12 mouse cellular contexts compared by ENCODE assay signal in the genomic region with DNA sequence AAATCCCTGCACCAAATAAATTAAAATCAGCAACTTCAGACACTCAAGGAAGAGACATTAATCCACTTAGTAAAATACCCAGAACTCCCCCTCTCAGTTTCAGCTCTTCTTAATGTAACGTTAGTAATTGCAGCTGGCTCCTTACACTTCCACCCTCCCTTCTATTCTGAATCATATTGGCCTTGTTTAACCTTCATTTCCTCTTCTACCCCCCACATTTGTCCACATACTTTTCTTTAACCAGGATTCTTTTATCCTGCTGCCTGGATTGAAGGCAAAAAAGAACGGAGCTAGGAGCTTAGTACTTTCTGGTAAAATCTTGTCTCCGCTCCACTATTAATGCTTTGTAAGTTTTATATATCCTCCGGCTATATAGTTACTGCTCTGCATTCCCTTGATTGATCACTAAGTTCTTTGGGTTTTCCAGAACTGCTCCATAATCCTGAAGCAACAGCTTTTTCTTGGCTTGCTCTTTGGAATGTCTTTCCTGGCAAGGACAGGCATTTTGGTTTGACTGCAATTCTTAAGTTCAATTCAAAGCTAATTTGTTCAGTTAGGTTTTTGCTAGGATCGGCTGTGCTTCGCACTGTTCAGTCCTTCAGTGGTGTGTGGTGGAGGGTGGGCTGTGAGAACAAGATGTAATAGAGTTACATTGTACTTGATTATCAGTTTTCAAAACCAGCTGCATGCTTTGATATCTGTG.
A peak's percentile ranks its signal among the peaks of the same experiment; 100 is the strongest.
DNase-seq lines count a peak whose midpoint lies in the region; ATAC-seq and TF ChIP-seq lines count a peak whose summit lies in the region.
"Had no signal": no experiment of that assay in that cellular context is flagged by ENCODE, and none has a peak within 500 bp of the region (broad histone marks: within the 10 kb centered on the region; RNA-seq: fewer than 3 reads in every experiment).

No protein-coding gene starts in this region.

- H3K4me1 ChIP-seq in intestine, embryonic 15.5 days (replicated peaks): peaks cover 12% of the 10 kb centered on the region
- peaks cover 20% of the 10 kb centered on the region for H3K4me1 ChIP-seq in olfactory bulb, adult 2 months (ENCODE audit: control insufficient read depth, insufficient read depth, low read length)

- TF ChIP-seq CTCF in olfactory bulb, adult 2 months (IDR thresholded peaks at IDR 0.05; ENCODE audit: insufficient read depth, low read depth, low read length): no peak

- no peak overlapping the region for H3K4me3 ChIP-seq in intestine, embryonic 15.5 days (replicated peaks)
- H3K4me3 ChIP-seq in olfactory bulb, adult 2 months (ENCODE audit: insufficient read depth, low read depth, low read length): no peak overlapping the region

- no peak overlapping the region for H3K9ac ChIP-seq in intestine, embryonic 15.5 days

- no peak overlapping the region for H3K4me2 ChIP-seq in intestine, embryonic 15.5 days (replicated peaks)

- ATAC-seq in intestine, embryonic 15.5 days: peak; percentile 54; the same call in 1 of the 2 replicates

- DNase-seq in kidney, adult 9 months: peak; percentile 35
- no peak for DNase-seq in kidney, adult 18-20 months
- DNase-seq in brain, adult 2 months (ENCODE audit: low read depth, low spot score): peak; percentile 45
- no peak for DNase-seq in spleen, postnatal 10 days (ENCODE audit: low spot score in 2 of 2)
- no peak for DNase-seq in urinary bladder, adult 18-20 months (ENCODE audit: low spot score in 2 of 2)
- DNase-seq: cerebellum, adult 2 months; right cerebral cortex, postnatal 25 days; thymus, adult 2 months had no signal

- 0 out of 2 replicates have a peak, but pooled peaks cover 9% of the 10 kb centered on the region for H3K27me3 ChIP-seq in intestine, embryonic 15.5 days (replicated peaks)
- H3K27me3 ChIP-seq: CH12.LX had no signal

- no peak for TF ChIP-seq POLR2A in olfactory bulb, adult 2 months (IDR thresholded peaks at IDR 0.05; ENCODE audit: insufficient read depth, low read depth, low read length)

- peak overlapping the region; percentile 34; the same call in 1 of the 2 replicates for H3K27ac ChIP-seq in intestine, embryonic 15.5 days
- peak overlapping the region; percentile 49 for H3K27ac ChIP-seq in olfactory bulb, adult 2 months (ENCODE audit: insufficient read depth, low read depth, low read length)
- H3K27ac ChIP-seq: macrophage had no signal

- WGBS in intestine, embryonic 15.5 days: 45% methylated on average over 6 of the region's 6 CpGs
- 27% methylated on average over 6 of the region's 6 CpGs for whole genome bisulfite sequencing in olfactory bulb, adult 2 months

- H3K9me3 ChIP-seq in intestine, embryonic 15.5 days: no peaks in the 10 kb centered on the region

- H3K36me3 ChIP-seq in intestine, embryonic 15.5 days: no peaks in the 10 kb centered on the region

Comparison
In these comparisons a context has a peak if more than half of its experiments do, and no peak if none do; other contexts are left out.
1. DNase-seq: peak in kidney, adult 9 months (single experiment) and brain, adult 2 months (single experiment); none in kidney, adult 18-20 months (single experiment), spleen, postnatal 10 days (0 of 2) and urinary bladder, adult 18-20 months (0 of 2).